Mouse (Mus musculus) brain, embryonic 14.5 days (tissue): ENCODE data around the gene Kmt2e.

Source experiments
- CTCF ChIP-seq: fragments of 200-500 bp; IDR thresholded peaks from 2 replicates; pipeline ENCODE4 v1.5.1; 2012; ENCODE audit warnings: inconsistent platforms, mild to moderate bottlenecking, moderate library complexity, borderline replicate concordance; ENCODE audit not compliant: insufficient read depth, insufficient read length; ENCODE audit errors: extremely low read depth
- POLR2A ChIP-seq: fragments of 200-500 bp; IDR thresholded peaks from 2 replicates; pipeline ENCODE4 v1.6.1; 2012; ENCODE audit warnings: mild to moderate bottlenecking, inconsistent platforms, borderline replicate concordance; ENCODE audit not compliant: poor library complexity, insufficient read depth, insufficient read length, severe bottlenecking; ENCODE audit errors: extremely low read depth

DNA sequence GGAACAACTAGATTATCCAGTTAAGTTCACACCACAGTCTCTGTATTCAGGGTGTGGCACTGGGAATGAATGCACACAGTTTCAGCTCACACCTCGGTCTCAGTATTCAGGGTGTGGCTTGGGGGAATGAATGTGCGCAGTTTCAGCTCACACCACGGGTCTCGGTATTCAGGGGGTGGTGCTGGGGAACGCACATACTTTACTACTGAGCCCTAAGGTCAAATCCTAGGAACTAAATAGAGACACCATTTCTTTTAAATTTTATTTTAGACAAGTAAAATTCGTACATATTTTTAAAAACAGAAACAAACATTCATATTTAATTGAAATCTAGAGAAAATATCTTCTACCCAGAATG is 18.0 kb upstream of the Kmt2e start:
- TF ChIP-seq CTCF (no peak), POLR2A (no peak)
